Mouse (Mus musculus) heart, adult 18-20 months (tissue): ENCODE results near the gene Rab8b. TPM values are rescaled to one million over a fixed set of nuclear protein-coding genes. Genes with fewer than 3 reads are reported as not detected.
"Not testable (repeated sequence)": the region's sequence is repeated elsewhere in the genome, so short reads cannot be mapped to it uniquely, and the experiment has no call there.

ENCODE experiments used
- DNase-seq, 2 experiments: peaks; one replicate each; pipeline ENCODE4 v3.0.0; 2021 to 2022; ENCODE audit warnings: mixed read lengths in 1 of 2
- total RNA-seq, 2 experiments: library from RNA; stranded (reverse); gene quantifications; 2 replicates each; pipeline ENCODE4 v1.2.3; 2021

Gene Rab8b
- total RNA-seq, 2 experiments from 2014 or later = 8.8 to 10.4 TPM

DNA sequence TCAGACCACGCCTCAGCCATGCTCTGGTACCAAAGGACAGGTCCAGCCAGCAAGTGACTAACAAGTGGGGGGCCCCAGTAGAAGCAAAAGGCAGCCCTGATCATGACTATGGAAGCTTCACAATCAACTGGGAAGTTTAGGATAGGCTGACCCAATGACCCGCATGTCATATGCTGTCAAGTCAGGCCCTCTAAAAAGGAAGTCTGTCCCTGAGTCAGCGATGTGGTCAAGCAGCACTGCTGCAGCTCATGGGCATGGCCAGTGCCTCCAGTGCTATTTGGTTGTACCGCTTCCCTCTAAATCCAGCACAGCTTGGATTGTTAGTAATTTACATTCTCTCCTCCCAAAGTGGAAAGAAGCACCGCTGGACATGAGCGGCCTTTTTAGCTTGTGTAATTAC is 32.7 kb downstream of the Rab8b start:
- DNase-seq = peak in 1 of 2 experiments; percentile 68

- no peak for DNase-seq
These were observed 33.1 kb downstream of the Rab8b start for GRCm38 (mm10) chr9:66886366-66886765.

GRCm38 (mm10) chr9:66884609-66885008 is 34.9 kb downstream of the Rab8b start:
- no peak for DNase-seq

GRCm38 (mm10) chr9:66883500-66883899 is 36.0 kb downstream of the Rab8b start:
- DNase-seq = no peak

GRCm38 (mm10) chr9:66882406-66882821 is 37.1 kb downstream of the Rab8b start:
- DNase-seq = peak in 1 of 2 experiments; percentile 41

- DNase-seq = no peak
These were observed 37.6 kb downstream of the Rab8b start for GRCm38 (mm10) chr9:66881858-66882257.

GRCm38 (mm10) chr9:66880752-66881151 is 38.7 kb downstream of the Rab8b start:
- no peak for DNase-seq

- DNase-seq = no peak
These were observed 40.0 kb downstream of the Rab8b start for GRCm38 (mm10) chr9:66879486-66879885.

DNA sequence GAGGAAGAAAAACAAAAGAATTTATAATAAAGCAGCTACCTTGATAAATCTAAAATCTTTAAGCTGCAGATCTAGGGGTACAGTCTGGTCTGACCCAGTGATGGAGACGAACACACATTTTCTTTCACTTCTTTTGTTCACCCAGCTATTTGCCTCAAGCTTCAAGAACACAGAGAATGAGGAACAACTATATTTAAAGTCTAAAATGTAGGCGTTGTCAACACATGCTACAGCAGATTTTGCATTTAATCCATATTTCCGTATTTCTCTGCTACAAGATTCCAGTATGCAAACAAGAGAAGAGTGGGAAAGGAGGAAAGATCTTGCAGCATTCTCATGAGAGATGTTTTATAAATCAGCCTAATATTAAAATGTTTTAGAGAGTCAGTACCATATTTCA is 40.6 kb downstream of the Rab8b start:
- DNase-seq = no peak

- DNase-seq = peak; percentile 62 to 83
These were observed 42.9 kb downstream of the Rab8b start for GRCm38 (mm10) chr9:66876577-66876976.

DNA sequence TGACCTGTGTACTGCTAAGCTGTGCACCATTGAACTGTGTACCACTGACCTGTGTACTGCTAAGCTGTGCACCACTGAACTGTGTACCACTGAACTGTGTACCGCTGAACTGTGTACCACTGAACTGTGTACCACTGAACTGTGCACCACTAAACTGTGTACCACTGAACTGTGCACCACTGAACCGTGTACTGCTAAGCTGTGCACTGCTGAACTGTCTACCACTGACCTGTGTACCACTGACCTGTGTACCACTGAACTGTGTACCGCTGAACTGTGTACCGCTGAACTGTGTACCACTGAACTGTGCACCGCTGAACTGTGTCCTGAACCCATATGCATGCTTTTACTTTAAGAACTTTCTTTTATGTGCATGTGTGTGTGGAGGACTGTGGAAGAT is 45.2 kb downstream of the Rab8b start:
- no peak for DNase-seq

DNA sequence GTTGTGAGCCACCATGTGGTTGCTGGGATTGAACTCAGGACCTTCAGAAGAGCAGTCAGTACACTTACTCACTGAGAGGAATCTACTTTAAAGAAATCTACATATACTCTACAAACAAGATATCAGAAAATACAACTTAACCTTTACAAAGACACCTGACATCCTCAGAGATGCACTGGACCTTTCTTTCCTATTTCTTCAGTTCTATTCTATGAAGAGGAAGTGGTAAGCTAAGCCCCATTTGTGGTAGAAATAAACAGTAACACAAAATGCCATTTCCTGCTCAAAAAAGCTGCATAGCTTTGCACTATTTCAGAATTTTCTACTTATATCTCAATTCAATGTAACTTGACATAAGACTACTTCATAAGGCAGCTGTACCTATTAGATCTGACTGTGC is 46.0 kb downstream of the Rab8b start:
- no peak for DNase-seq

- not testable (repeated sequence) for DNase-seq
These were observed 46.5 kb downstream of the Rab8b start for GRCm38 (mm10) chr9:66873009-66873408.

DNA sequence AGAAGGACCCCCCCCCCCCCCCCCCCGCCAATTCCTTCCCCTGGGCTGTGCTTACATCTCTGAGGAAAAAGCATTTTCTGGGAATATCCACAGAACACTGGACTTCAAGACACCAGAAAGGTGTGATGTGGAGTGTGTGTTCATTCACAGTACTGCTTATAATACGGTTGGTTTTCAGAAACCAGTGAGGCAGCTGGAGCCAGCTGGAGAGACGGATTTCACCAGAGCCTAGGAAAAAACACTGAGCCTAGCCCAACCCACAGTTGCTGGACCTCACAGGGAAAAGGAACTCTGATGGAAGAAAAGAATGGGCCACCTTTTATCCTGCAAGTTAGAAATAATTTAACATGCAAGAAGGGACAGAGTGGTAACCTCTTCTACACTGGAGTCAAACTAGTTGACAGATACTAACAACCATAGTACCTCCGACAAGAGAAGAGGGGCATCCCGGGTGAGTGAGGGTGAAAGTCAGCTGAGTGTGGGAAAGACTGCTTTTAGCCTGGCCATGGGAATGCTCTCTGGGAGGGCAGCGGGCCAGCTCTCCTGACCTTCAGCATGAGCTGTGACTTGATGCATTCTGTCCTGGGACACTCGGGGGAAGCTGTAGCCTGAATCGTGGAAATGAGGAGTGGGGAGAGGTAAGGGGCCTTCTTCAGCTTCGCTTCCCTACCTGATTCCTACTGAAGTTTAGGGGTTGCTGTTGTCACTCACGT is 47.3 kb downstream of the Rab8b start:
- DNase-seq = peak; percentile 86 to 87

- DNase-seq = no peak
These were observed 54.8 kb downstream of the Rab8b start for GRCm38 (mm10) chr9:66864708-66865107.

DNA sequence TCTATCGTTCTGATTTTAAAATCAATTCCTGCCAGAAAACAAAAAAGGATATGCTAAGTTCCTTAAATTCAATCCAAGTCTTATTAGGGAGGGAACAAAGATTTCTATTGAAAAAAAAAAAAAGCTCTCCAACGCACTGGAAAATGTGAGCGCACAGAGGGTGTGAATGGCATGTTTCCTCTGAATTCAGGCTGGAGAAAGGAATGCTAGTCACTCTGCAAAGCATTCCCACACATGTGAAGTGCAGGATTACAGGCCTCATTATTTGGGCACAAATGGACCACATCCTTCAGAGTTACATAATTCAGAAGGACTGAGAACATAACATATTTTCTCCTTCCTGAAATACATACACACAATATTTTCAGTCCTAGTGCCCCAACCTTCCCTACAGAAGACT is 56.0 kb downstream of the Rab8b start:
- no peak for DNase-seq

DNA sequence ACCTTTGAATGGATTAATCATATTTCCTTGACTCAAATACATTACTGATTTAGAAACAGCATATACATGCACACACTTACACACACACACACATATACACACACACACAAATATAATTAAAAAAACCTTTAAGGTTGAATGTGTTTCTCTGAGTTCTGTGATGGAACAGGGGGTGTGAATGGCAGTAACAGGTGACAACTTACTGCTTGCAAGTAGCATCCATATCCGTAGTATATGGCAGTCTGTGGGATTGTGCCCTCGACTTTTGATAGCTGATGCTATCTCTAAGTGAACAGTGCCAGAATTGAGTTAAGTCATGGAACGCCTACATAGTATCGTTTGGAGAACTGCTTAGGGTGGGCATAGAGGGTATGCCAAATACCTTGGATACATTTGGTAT is 57.3 kb downstream of the Rab8b start:
- DNase-seq = no peak

DNA sequence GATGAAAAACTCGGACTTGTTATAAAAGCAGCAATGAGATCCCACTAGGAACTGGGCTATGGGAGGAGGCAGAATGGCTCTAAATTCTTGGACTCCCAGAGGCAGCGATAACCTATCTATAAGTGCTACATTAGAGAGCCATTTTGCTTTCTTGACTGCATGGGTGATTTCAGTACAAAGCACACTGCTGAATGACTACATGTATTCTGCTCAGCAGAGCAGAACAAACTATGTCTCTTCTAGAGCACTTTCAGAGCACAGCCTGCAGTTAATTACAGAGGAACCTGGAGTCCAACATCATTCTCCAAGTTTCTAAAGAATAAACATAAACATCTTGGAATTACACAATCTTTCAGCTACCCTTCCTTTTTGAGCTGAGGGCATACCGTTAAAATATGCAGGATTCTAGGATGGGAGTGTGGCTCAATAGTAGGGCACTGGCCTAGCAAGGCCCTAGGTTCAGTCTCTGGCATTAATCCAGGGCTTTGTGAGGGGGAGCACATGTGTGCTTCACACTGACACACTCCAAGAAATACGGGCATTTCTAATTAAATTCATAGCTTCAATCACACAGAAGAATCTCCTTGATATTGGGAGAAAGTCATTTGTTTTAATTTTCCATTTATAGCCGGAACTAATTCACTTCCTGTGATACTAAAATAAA is 58.3 kb downstream of the Rab8b start:
- DNase-seq = no peak

DNA sequence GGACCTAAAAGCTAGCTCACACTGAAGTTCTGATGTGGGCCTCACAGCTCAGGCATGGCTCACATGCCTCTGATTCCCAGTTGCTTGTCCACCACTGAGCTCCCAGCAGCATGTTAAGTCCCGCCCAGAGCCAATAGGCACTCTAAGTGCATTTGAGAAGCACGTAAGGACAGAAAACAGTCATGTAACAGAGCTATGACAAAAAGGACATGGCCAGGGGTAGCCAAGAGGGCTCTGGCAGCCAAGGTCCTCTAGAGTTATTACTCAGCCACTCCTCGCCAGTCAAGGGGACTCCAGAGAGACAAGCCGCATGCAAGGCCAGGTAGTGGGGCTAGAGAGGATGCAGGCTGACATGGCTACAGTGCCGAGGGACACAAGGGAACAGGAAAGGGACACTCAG is 60.0 kb downstream of the Rab8b start:
- DNase-seq = no peak

DNA sequence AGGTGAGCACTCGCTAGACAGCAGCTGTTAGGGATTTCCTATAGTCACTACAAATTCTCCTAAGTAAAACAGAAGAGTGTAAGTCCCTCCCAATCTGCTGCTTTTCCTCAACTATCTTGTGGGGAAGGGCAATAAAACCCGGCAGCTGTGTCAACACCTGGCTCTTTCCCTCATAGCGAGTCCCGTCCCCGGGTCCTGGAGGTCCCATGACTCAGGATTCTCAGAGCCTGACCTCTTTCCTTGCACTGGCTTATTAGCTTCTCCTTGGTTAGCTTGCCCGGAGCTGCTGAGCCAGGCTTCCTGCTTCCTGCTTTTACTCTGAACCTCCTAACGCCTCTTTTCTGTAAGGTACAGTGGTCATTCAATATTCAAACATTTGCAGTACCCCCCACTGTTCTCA is 63.6 kb downstream of the Rab8b start:
- DNase-seq = no peak

- DNase-seq = no peak
These were observed 66.9 kb downstream of the Rab8b start for GRCm38 (mm10) chr9:66852592-66852991.

DNA sequence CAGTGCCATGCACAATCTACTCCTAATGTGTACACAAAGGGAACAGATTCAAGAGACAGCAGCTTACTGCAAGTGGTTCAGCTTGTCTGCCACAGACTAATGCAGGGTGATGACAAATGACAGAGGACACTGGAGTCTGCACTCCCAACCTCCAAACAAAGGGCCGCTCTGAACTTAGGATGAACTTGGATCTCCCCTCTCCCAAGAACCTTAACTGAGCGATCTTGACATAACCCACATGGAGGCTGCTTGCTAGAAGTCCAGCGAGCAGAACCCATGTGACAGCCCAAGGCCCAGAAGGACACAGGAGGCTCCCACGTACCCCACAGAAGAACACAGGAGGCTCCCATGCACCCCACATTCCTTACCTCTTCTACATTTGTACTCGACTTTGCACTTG is 68.5 kb downstream of the Rab8b start:
- no peak for DNase-seq

GRCm38 (mm10) chr9:66846822-66847221 is 72.7 kb downstream of the Rab8b start:
- DNase-seq = no peak

DNA sequence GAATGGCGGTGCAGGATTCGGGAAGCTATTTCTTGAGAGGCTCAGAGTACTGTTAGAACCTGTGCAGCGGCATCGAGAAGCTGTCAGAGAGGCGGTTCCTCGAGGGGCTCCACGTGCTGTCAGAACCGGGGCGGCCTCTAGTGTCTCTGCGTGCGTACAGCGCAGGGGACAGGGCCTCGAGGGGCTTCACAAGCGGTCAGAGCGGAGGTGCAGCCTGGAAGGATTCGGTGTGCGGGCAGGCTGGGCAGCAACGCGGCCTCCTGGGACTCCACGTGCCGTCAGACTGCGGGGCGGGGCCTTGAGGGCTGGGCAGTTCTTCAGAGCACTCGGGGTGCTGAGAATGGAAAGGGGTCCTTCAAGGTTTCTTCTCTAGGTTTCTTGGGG is 84.4 kb downstream of the Rab8b start:
- no peak for DNase-seq
